Mouse (Mus musculus) erythroblast, embryonic 14.5 days (primary cell): ENCODE measurements at regions not wholly inside any gene's neighbourhood (a gene's known extent, or its start where the extent isn't known, plus 50 kb on each side); places are given as distances from the start of the nearest gene placed in this dataset.

Source experiments
- H3K27me3 ChIP-seq: 2 replicates; pipeline ENCODE4 v1.6.1; 2012; ENCODE audit warnings: inconsistent platforms; ENCODE audit not compliant: control insufficient read depth
- H3K36me3 ChIP-seq: 2 replicates; pipeline ENCODE4 v1.6.1; 2012; ENCODE audit warnings: mild to moderate bottlenecking, inconsistent platforms; ENCODE audit not compliant: control insufficient read depth
- H3K4me1 ChIP-seq: 2 replicates; pipeline ENCODE4 v1.6.1; 2012; ENCODE audit warnings: inconsistent platforms; ENCODE audit not compliant: control insufficient read depth
- H3K4me3 ChIP-seq: replicated peaks from 2 replicates; pipeline ENCODE3; 2012; ENCODE audit warnings: moderate library complexity, mild to moderate bottlenecking, inconsistent platforms
- H3K9me3 ChIP-seq: 2 replicates; pipeline ENCODE4 v1.6.1; 2012; ENCODE audit warnings: low read length, inconsistent platforms, mixed read lengths; ENCODE audit not compliant: control insufficient read depth
- GATA1 ChIP-seq: IDR thresholded peaks from 2 replicates; pipeline ENCODE4 v1.6.1; 2012; ENCODE audit warnings: low read length, inconsistent platforms, mixed read lengths
- TAL1 ChIP-seq: IDR thresholded peaks from 3 replicates; pipeline ENCODE4 v1.6.1; 2012; ENCODE audit warnings: low read length, inconsistent platforms, mixed read lengths

DNA sequence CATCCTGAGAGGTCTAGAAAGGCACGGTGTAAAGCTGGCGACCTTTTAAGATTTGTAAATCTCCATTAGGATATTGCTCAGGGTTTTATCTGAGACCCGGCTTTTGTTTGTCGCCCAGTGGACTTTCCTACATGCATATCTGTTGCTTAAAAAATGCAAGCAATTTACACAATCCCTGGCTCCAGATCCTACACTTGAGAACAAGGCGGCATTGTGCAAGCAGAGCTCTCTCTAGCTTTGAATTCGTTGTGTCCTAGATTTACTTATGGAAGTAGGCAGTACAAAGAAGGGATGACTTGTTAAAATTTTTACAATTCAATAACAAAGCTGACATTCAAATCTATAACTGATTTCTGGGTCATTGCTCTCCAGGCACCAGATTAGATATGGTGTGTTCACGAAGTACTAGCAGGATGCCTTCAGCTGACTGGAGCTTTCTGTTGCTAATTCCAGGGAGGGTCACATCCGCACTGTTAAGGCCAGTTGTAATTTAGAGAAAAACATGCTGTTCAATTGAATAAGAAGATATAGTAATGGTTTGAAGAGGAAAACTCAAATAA, 62.2 kb upstream of the Teddm2 start:
- TF ChIP-seq TAL1 (no peak), GATA1 (no peak)
- Histone ChIP-seq H3K4me3 (no peak overlapping the region), H3K27me3 (no peaks in the 10 kb centered on the region), H3K36me3 (no peaks in the 10 kb centered on the region), H3K4me1 (no peaks in the 10 kb centered on the region), H3K9me3 (no peaks in the 10 kb centered on the region)

DNA sequence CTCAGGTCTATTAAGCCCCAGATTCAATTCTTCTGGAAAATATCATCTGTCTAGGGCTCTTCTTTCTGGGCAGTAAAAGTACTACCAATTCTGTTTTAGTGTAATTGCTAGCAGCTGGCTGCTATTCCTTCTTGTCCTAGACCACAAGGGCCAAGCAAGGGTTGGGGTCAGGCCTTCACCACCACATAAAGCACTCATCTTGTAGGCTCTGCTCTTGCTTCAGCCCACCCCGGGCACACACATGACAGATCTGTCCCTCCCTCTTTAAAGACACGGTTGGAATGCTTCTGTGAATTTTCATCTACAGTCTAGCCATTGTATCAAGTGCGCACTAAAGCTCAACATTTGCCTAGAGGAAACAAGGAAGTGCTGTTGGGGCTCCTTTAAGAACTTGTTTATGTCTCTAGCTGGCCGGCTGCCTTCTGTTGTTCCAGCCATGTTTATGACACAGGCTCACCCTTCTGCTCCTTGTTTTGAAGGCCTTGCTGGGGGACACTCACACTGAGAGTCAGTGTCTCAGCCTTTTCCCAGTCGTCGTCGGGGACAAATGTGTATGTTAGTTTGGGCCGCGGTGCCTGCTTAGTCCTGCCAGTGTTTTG, 63.8 kb upstream of the Teddm2 start:
- Histone ChIP-seq H3K9me3 (no peaks in the 10 kb centered on the region), H3K4me1 (no peaks in the 10 kb centered on the region), H3K36me3 (no peaks in the 10 kb centered on the region), H3K27me3 (no peaks in the 10 kb centered on the region), H3K4me3 (no peak overlapping the region)
- TF ChIP-seq GATA1 (no peak), TAL1 (no peak)

DNA sequence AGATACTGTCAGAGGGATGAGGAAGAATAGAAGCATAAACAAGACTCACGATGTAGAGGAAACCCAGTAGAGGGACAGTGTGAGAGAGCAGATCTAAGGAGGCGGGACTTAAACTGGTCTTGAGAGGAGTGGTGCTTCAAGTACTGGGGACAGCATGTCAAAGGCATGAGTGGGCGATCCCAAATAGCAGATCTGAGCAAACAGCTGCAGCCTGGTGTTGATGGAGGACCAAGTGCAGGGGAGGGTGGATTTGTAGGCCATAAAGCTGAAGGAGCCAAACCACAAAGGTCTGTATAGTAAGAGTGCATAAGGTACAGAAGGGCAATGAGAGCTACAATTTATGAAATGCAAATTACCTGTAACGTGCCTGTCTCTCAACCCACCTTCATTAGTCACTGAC, 69.4 kb upstream of the Teddm2 start:
- H3K4me3 ChIP-seq, result no peak overlapping the region
- H3K36me3 ChIP-seq, result no peaks in the 10 kb centered on the region

DNA sequence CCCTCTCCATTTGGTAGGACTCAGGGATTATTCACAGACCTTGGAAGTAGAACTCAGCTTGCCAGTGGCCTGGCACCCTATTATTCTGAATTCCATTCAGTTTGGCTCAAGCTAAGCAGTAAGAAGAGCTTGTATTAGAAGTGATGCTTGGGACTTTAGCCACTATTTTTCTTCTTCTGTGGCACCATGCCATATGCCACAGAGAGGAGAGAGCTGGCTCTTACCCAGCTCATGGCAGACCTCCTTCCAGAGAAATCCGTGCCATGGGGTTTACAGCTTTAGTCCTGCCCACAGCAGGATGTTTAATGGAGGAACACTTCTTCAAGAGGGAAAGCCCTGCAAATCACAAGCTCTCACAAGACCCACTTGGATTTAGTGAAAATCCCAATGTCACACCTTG, 74.3 kb upstream of the Teddm2 start:
- Histone ChIP-seq H3K36me3 (no peaks in the 10 kb centered on the region), H3K4me1 (no peaks in the 10 kb centered on the region), H3K4me3 (no peak overlapping the region), H3K9me3 (no peaks in the 10 kb centered on the region), H3K27me3 (no peaks in the 10 kb centered on the region)
- no peak for TF ChIP-seq TAL1
- no peak for TF ChIP-seq GATA1

More for the DNA sequence above, 69.4 kb upstream of the Teddm2 start:
- Histone ChIP-seq H3K9me3 (no peaks in the 10 kb centered on the region), H3K4me1 (no peaks in the 10 kb centered on the region), H3K27me3 (no peaks in the 10 kb centered on the region)
- TF ChIP-seq GATA1 (no peak), TAL1 (no peak)

DNA sequence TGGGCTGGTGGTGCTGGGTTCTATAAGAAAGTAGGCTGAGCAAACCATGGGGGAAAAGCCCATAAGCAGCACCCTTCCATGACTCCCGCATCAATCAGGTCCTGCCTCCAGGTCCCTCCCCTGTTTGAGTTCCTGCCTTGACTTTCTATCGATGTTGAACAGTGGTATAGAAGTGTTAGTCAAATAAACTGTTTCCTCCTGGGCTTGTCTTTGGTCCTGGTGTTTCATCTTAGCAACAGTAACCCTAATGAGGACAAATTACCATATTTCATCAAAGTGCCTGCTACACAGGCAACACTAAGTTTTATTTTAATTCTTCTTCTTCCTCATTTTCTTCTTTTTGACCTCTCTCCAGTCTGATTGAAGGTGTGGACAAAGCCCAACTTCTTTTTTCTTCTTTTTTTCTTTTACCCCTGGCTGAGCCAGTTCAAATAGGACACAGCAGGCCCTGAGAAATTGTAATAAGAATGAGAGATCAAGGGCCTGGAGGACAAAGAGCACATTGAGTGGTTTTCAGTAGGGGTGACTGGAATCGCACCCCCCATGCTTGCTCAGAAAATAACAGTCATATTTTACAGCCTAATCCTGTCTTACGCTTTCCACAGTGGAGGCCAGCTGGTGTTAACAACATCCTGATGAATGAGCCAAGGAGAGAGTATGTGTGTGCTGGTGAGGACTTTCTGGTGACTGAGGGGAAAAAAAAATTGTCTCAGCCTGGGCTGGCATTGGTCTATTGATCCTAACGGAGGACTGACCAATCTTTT, 78.1 kb upstream of the Teddm2 start:
- Histone ChIP-seq H3K36me3 (no peaks in the 10 kb centered on the region), H3K4me1 (no peaks in the 10 kb centered on the region), H3K27me3 (no peaks in the 10 kb centered on the region), H3K4me3 (no peak overlapping the region), H3K9me3 (no peaks in the 10 kb centered on the region)
- no peak for TF ChIP-seq GATA1
- no peak for TF ChIP-seq TAL1

DNA sequence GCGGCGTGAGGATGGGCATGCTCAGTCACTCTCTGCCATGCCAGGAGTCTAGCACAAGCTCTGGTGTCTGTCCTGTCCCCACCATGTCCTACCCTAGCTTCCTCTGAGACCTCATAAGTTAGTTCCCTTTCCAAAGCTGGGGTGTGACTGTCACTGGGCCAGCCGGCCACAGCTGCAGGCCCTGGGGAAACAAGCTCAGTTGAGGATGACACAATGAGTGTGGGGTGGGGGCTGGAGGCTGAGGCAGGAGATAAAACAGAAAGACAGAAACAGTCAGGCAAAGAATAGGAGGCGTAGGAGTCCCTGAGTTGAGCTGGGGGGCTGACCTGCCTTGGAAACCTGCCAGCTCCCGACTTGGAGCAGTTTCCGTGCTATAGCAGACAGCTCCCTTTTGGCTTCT, 80.9 kb upstream of the Teddm2 start:
- no peaks in the 10 kb centered on the region for H3K4me1 ChIP-seq
- no peak overlapping the region for H3K4me3 ChIP-seq
- TF ChIP-seq TAL1 (no peak), GATA1 (no peak)
- H3K36me3 ChIP-seq, result no peaks in the 10 kb centered on the region
- no peaks in the 10 kb centered on the region for H3K27me3 ChIP-seq
- H3K9me3 ChIP-seq, result no peaks in the 10 kb centered on the region

DNA sequence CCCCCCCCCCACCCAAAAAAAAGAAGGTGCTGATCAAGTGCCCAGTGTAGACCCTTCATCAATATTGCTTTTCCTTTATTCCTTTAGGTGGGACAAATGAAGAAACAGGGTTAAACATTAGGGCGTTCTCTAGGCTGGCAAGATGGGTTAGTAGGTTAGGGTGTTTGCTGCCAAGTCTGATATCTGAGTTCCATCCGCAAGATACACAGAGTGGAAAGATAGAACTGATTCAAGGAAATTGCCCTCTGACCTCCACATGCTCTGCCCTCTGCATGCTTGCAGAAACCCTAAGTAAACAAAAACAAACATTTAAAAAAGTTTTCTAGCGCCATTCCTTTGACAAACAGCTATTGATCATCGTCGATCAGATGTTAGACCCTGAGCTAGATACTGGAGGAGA, 85.6 kb upstream of the Teddm2 start:
- H3K27me3 ChIP-seq, result no peaks in the 10 kb centered on the region
- no peak overlapping the region for H3K4me3 ChIP-seq
- H3K4me1 ChIP-seq, result no peaks in the 10 kb centered on the region
- no peaks in the 10 kb centered on the region; the same call in 1 of the 2 replicates for H3K9me3 ChIP-seq
- no peaks in the 10 kb centered on the region for H3K36me3 ChIP-seq
- no peak for TF ChIP-seq TAL1
- TF ChIP-seq GATA1, result no peak

DNA sequence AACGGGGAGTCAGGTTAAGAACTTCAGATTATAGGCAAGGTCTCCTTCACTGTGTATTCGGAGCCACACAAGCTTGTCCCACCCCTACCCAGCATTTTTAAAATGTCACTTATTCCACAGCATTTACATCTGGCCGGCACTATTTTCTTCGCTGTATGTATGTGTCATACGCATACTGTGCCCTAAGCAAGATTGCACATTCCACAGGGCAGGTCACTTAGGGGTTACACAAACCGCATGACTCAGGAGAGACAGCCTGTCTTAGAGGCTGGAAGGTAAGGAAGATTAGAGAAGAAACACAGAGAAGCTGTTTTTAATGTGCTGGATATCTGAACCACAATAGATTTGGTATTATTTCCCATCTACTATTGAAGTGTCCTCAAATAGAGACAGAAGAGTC, 86.6 kb upstream of the Teddm2 start:
- Histone ChIP-seq H3K4me3 (no peak overlapping the region), H3K4me1 (no peaks in the 10 kb centered on the region), H3K9me3 (no peaks in the 10 kb centered on the region; the same call in 1 of the 2 replicates), H3K27me3 (no peaks in the 10 kb centered on the region), H3K36me3 (no peaks in the 10 kb centered on the region)
- no peak for TF ChIP-seq TAL1
- no peak for TF ChIP-seq GATA1

DNA sequence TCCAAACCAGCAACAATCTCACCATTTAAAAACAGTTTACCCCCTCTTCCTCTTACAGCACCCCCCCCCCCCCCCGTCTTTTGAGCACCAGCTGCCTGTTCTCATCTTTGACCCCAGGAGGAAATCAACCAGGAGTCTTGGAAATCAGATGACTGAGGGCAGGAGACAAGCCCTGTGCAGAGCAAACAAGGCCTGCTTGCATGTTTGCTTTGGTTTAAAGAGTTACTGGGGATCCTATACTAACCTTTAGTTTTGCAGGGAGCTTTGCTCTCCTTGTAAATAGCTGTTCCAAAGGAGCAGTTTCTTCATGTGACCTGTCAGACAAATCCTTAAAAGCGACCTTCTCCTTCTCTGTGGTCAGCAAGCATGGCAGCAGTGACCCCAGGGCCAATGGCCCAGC, 88.3 kb upstream of the Teddm2 start:
- H3K27me3 ChIP-seq, result no peaks in the 10 kb centered on the region
- no peaks in the 10 kb centered on the region for H3K4me1 ChIP-seq
- H3K9me3 ChIP-seq, result no peaks in the 10 kb centered on the region; the same call in 1 of the 2 replicates
- H3K4me3 ChIP-seq, result no peak overlapping the region
- no peaks in the 10 kb centered on the region for H3K36me3 ChIP-seq
- TF ChIP-seq GATA1 (no peak), TAL1 (no peak)
